In the genomic region with DNA sequence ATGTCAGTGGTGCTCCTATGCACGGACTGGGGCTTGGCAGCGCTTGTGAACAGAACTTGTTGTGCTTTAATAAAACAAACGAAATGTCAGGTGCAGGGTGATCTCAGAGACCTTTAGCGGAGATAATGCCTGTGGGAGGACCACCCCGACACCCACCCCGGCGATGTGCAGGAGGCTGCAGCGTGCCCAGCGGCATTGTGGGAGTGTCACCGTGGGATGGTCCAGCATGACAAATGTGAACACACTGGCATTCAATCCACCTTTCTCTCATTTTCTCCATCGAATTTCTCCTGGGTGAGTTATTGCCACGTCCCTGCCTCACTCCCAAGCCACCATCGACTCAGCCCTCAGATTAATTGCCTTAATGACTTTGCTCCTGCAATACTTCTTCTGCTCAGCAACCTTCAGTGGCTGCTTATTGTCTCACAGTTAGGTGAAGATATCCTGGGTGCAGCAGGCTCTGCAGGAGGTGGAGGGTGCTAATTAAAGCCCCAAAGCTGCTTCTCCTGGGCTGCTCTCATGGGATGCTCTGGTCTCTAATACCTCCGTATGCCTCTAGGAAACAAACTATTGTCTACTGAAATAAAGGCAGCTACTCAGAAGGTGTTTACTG, we compare ENCODE assay signal across 24 mouse cellular contexts.
DNase-seq lines count a peak whose midpoint lies in the region; ATAC-seq lines count a peak whose summit lies in the region.
"Had no signal": no experiment of that assay in that cellular context is flagged by ENCODE, and none has a peak within 500 bp of the region (broad histone marks: within the 10 kb centered on the region; RNA-seq: fewer than 3 reads in every experiment).

No protein-coding gene starts in this region.

- no peaks in the 10 kb centered on the region for H3K36me3 ChIP-seq in neural tube, embryonic 11.5 days (ENCODE audit: control insufficient read depth, insufficient read depth, low read length)
- H3K36me3 ChIP-seq: embryonic facial prominence, embryonic 12.5 days; limb, embryonic 15.5 days; midbrain, embryonic 10.5 days; stomach, embryonic 15.5 days had no signal

- peaks cover 4% of the 10 kb centered on the region for H3K4me1 ChIP-seq in neural tube, embryonic 11.5 days (ENCODE audit: control insufficient read depth, insufficient read depth, low read length)
- H3K4me1 ChIP-seq: embryonic facial prominence, embryonic 12.5 days; limb, embryonic 15.5 days; stomach, embryonic 15.5 days had no signal

- 0 out of 2 replicates have a peak overlapping the region, but pooled peaks have one; percentile 23 for H3K27ac ChIP-seq in neural tube, embryonic 11.5 days (ENCODE audit: low read depth, low read length)
- H3K27ac ChIP-seq: embryonic facial prominence, embryonic 12.5 days; gastrocnemius, adult 2 months; left cerebral cortex, adult 2 months; limb, embryonic 15.5 days; liver, embryonic 14.5 days; midbrain, embryonic 10.5 days; stomach, embryonic 15.5 days had no signal

- H3K4me2 ChIP-seq in neural tube, embryonic 11.5 days (ENCODE audit: low read depth), result no peak overlapping the region
- H3K4me2 ChIP-seq: embryonic facial prominence, embryonic 12.5 days; limb, embryonic 15.5 days; lung, embryonic 14.5 days; stomach, embryonic 15.5 days had no signal

- 0 out of 2 replicates have a peak, but pooled peaks have one; percentile 12 for ATAC-seq in frontal cortex, adult (ENCODE audit: low TSS enrichment)
- ATAC-seq in neural tube, embryonic 11.5 days (ENCODE audit: insufficient read depth, low FRiP score, low TSS enrichment), result peak; percentile 9; the same call in 1 of the 2 replicates
- ATAC-seq: intestine, embryonic 16.5 days had no signal

- no peaks in the 10 kb centered on the region for H3K9me3 ChIP-seq in neural tube, embryonic 11.5 days (ENCODE audit: control insufficient read depth, low read length)
- H3K9me3 ChIP-seq: embryonic facial prominence, embryonic 12.5 days; limb, embryonic 15.5 days; midbrain, embryonic 10.5 days; stomach, embryonic 15.5 days had no signal

- H3K9ac ChIP-seq in neural tube, embryonic 11.5 days (ENCODE audit: low read length), result no peak overlapping the region
- H3K9ac ChIP-seq: embryonic facial prominence, embryonic 12.5 days; limb, embryonic 15.5 days; liver, embryonic 14.5 days; lung, embryonic 14.5 days; stomach, embryonic 15.5 days had no signal

- no peak overlapping the region for H3K4me3 ChIP-seq in neural tube, embryonic 11.5 days (ENCODE audit: low read depth, low read length)
- H3K4me3 ChIP-seq: embryonic facial prominence, embryonic 12.5 days; erythroblast, embryonic 14.5 days; gastrocnemius, adult 2 months; left cerebral cortex, adult 2 months; limb, embryonic 15.5 days; midbrain, embryonic 10.5 days; stomach, embryonic 15.5 days had no signal

- H3K27me3 ChIP-seq in neural tube, embryonic 11.5 days (ENCODE audit: control insufficient read depth, insufficient read depth, low read length), result no peaks in the 10 kb centered on the region
- H3K27me3 ChIP-seq: embryonic facial prominence, embryonic 12.5 days; limb, embryonic 15.5 days; stomach, embryonic 15.5 days had no signal

- DNase-seq in frontal cortex, postnatal 25 days (ENCODE audit: low spot score in 2 of 2), result no peak
- DNase-seq in neural tube, embryonic 11.5 days (ENCODE audit: low spot score), result peak; percentile 15
- DNase-seq in neural tube, embryonic 10.5 days (ENCODE audit: extremely low spot score, low spot score), result no peak
- DNase-seq in mesoderm, embryonic 11.5 days (ENCODE audit: low read depth, low spot score), result peak; percentile 30
- no peak for DNase-seq in embryo, embryonic 10 days (ENCODE audit: low spot score)
- DNase-seq in B cell, adult 2 months, result no peak
- DNase-seq: adrenal gland, adult 2 months; cerebellum, adult 11 months; gastrocnemius, adult 2 months; kidney, adult 9 months; layer of hippocampus, adult 9-11 months; left cerebral cortex, postnatal 4 days; lung, embryonic 14.5 days; lung, postnatal 36 days; thymus, postnatal 36 days had no signal

- 49% methylated on average over 14 of the region's 14 CpGs for WGBS in neural tube, embryonic 11.5 days

Comparison
In these comparisons a context has a peak if more than half of its experiments do, and no peak if none do; other contexts are left out.
1. DNase-seq: peak in neural tube, embryonic 11.5 days (single experiment) and mesoderm, embryonic 11.5 days (single experiment); none in frontal cortex, postnatal 25 days (0 of 2), neural tube, embryonic 10.5 days (single experiment), embryo, embryonic 10 days (single experiment) and B cell, adult 2 months (0 of 2).